Mouse (Mus musculus): ENCODE results near the gene L3mbtl1.

Gene L3mbtl1

DNA sequence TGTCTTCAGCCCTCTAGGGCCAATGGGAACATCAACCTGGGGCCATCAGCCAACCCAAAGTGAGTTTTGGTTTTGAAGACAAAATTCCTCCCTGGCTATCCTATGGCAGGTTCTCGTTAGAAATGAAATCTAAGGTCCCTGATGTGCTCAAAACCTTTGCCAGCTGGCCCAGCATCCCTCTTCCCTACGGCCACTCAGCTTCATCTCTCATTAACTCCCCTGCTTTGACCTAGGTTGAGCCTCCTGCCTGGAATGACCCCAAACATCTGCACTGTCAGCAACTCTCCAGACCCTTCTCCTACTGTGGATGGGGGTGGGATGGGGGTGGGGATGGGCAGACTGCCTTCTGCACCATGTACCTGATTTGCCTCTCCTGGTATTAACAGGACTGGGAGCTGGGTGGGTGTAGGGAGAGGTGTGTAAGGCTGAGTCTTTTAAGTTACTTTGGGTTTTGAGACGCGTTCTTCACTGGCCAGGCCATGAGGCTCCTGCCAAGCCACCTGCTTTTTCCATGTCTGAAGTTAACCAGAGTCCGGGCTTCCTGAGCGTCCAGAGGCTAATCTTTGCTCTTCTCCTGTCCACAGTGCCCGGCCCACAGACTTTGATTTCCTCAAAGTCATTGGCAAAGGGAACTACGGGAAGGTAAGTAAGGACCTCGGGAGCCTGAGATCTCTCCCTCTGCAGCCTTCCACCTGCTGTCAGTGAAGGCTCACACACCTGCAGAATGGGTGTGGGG is 50.8 kb downstream of the L3mbtl1 start:
- no peak for DNase-seq (ENCODE audit: low spot score in 2 of 2)

DNA sequence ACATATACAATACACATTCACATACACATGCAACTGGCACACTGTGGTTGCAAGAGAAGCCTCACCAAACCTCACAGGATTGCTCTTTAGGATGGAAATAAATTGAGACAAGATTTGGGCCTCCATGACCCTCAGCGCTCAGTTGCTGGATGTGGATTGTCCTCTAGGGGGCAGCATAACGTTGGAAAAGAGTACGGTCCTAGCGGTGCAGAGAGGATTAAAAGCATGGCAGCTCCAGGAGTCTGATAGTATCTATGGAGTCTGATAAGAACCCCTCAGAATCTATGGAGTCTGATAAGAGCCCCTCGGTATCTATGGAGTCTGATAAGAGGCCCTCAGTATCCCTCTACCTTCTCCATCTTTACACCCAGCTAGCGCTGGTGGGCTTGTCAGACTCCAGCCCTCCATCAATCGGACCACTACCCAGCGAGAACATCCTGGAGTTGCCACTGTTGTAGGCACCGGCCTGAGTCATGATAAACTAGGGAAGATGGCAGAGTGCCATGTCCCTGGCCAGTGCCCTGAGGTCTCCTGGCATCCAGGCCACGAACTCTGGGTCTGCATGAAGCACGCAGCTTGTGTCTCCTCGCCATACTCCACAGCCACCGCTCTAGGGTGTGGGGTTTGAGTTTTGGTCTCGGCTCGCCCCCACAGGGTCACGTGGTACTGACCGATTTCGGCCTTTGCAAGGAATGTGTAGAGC is 55.4 kb downstream of the L3mbtl1 start:
- DNase-seq (ENCODE audit: low spot score in 2 of 2) = peak in 1 of 2 experiments; percentile 74

DNA sequence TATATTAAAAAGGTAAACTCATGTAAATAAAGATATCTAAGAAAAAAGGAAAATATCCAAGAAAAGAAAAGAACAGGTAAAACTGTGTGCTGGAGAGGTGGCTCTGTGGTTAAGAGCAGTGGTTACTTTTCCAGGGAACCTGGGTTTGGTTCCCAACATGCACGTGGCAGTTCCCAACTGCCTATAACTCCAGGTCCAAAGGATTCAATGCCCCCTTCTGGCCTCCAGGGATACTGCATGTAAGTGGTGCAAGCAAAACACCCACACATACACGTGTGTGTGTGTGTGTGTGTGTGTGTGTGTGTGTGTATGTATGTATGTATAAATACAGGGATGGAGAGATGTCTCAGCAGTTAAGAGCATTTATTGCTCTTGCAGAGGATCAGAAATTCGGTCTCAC is 56.5 kb downstream of the L3mbtl1 start:
- DNase-seq (ENCODE audit: low spot score in 2 of 2) = no peak

DNA sequence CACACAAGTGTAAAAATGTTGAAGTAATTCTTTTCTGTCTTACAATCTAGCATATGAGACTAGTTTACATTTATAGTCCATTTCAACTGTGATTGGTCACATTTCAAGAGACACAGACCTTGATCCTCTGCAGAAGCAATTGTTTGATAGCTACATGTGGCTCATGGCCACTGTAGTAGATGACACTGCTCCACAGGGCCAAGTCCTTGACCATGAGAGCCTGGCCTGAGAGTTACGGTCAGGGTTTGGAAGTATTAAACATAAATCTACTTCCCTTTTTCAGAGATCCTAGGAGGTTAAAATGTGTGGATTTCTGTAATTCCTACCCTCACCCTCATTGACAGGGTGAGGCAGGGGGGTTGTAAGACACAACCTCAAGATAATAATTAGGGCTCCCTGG is 57.8 kb downstream of the L3mbtl1 start:
- no peak for DNase-seq (ENCODE audit: low spot score in 2 of 2)

DNA sequence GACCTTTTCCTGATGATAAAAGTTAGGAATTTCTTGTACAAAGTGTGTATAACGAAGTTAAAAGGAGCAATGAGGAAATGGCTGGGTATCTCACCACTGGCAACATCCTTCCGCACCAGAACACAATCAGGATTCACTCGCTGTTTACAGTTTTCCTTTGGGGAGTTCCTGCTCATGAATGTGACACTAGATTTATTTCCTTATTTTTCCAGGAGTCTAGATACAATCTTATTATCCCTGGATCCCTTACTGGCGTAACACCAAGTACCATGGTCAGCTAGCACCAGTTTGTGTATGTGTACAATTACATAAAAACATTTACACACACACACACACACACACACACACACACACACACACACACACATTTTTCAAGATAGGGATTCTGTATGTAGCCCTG is 64.0 kb downstream of the L3mbtl1 start:
- DNase-seq (ENCODE audit: low spot score in 2 of 2) = no peak

DNA sequence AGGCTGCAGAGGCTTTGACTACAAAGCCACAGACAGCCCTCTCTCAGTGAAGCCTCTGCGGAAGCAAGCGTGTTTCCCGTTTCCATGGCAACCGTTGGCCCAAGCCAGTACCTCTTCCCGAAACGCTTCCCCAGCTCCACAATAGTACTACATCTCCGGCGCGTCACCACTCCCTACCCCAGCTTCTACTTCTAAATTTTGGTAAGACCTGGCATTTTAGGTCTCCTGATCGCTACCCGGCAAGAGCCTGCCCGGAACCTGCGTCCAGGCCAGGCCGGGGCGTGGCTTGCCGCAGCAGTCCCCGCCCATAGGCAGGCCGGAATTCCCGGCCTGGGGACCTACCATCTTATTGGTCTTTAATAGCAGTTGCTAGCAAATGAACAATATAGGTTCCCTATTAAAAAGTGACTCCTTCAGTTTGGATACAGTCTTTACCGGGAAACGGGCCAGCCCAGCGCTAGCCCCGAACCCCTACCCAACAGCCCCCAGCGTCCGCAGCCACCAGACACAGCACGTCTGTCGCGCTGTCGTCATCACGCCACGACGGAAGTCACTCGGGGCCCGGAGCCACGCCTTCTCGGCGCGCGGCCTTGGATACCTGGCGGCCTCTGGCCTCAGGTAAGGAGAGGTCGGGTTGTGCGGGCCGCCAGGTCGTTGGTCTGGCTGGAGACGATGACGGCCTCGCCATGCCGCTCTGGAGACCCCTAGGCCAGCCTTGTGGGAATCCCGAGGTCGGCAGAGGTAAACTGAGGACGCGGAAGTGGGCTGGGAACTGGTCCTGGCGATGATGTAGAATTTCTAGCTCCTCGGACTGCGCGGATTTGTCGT is 73.9 kb downstream of the L3mbtl1 start, which contains the start of gene Ift52:
Ift52 (plus strand) TSS at position 439 of the 828 bp plus-strand sequence.
- peak; percentile 82 to 91 for DNase-seq (ENCODE audit: low spot score in 2 of 2)
